Mouse (Mus musculus) forebrain, embryonic 10.5 days (tissue): ENCODE results near the gene Rrp36. TPM values are rescaled to one million over a fixed set of nuclear protein-coding genes. Genes with fewer than 3 reads are reported as not detected.

Source experiments
- DNase-seq: peaks from one replicate; pipeline ENCODE4 v3.0.0-alpha.2; 2017; ENCODE audit warnings: low spot score; ENCODE audit errors: extremely low spot score
- H3K27ac ChIP-seq: fragments of 300-500 bp; sonication (generic); 2 replicates; pipeline ENCODE4 v1.5.1; 2016; ENCODE audit warnings: mild to moderate bottlenecking
- H3K27me3 ChIP-seq: fragments of 300-500 bp; sonication (generic); 2 replicates; pipeline ENCODE4 v1.6.1; 2016; ENCODE audit warnings: mild to moderate bottlenecking; ENCODE audit not compliant: poor library complexity, severe bottlenecking
- H3K36me3 ChIP-seq: fragments of 300-500 bp; sonication (generic); replicated peaks from 2 replicates; pipeline ENCODE4 v1.6.1; 2016; ENCODE audit warnings: mild to moderate bottlenecking, moderate library complexity
- H3K4me1 ChIP-seq: fragments of 300-500 bp; sonication (generic); 2 replicates; pipeline ENCODE4 v1.6.1; 2016
- H3K4me3 ChIP-seq: fragments of 300-500 bp; sonication (generic); 2 replicates; pipeline ENCODE4 v1.5.1; 2016; ENCODE audit warnings: mild to moderate bottlenecking, moderate library complexity
- H3K9me3 ChIP-seq: fragments of 300-500 bp; sonication (generic); 2 replicates; pipeline ENCODE4 v1.6.1; 2016; ENCODE audit warnings: mild to moderate bottlenecking, moderate library complexity
- WGBS: fragments of 180-500 bp; shearing (Covaris S2); methylation state at CpG from one replicate; pipeline ENCODE4 v1.1.7; 2016; 5-methylcytosine and 5-hydroxymethylcytosine counted together
- polyA plus RNA-seq: library from polyadenylated mRNA; unstranded; fragments of >200 nt; fragmentation: Nextera tagmentation; extraction: Ambion mirVana; gene quantifications from 2 replicates; pipeline ENCODE4 v1.2.1, GENCODE M21; 2016

Gene Rrp36
- polyA plus RNA-seq, 1 experiment from 2014 or later: 70.1 TPM

GRCm38 (mm10) chr17:46651292-46651691 is 22.9 kb downstream of the Rrp36 start:
- no peaks in the 10 kb centered on the region for H3K9me3 ChIP-seq
- H3K36me3 ChIP-seq: peaks cover 62% of the 10 kb centered on the region
- H3K4me1 ChIP-seq: peaks cover 47% of the 10 kb centered on the region
- H3K27me3 ChIP-seq: no peaks in the 10 kb centered on the region
- 81% methylated on average over 17 of the region's 17 CpGs for WGBS
- H3K27ac ChIP-seq: peak overlapping the region; percentile 96
- no peak for DNase-seq
- H3K4me3 ChIP-seq: peak overlapping the region; percentile 72

- Histone ChIP-seq H3K4me1 (peaks cover 48% of the 10 kb centered on the region), H3K27ac (peak within 1 kb of the TSS; percentile 96), H3K9me3 (no peaks in the 10 kb centered on the region), H3K36me3 (peaks cover 54% of the 10 kb centered on the region), H3K4me3 (peak within 1 kb of the TSS; percentile 72), H3K27me3 (no peaks in the 10 kb centered on the region)
- DNase-seq: peak; percentile 90
- WGBS: under 1% methylated on average over 58 of the region's 58 CpGs
Measured at GRCm38 (mm10) chr17:46650232-46651031, 23.7 kb downstream of the Rrp36 start, which contains the start of gene Cul7. Gene Cul7 (plus strand): TSS chr17:46650337.

GRCm38 (mm10) chr17:46649811-46650210 is 24.3 kb downstream of the Rrp36 start:
- H3K4me1 ChIP-seq: peaks cover 54% of the 10 kb centered on the region
- H3K27me3 ChIP-seq: no peaks in the 10 kb centered on the region
- WGBS: 40% methylated on average over 15 of the region's 15 CpGs
- peak overlapping the region; percentile 72 for H3K4me3 ChIP-seq
- H3K36me3 ChIP-seq: peaks cover 49% of the 10 kb centered on the region
- DNase-seq: no peak
- peak overlapping the region; percentile 96 for H3K27ac ChIP-seq
- H3K9me3 ChIP-seq: no peaks in the 10 kb centered on the region

GRCm38 (mm10) chr17:46648436-46648835 is 25.7 kb downstream of the Rrp36 start:
- no peak overlapping the region for H3K4me3 ChIP-seq
- WGBS: 90% methylated on average over 9 of the region's 9 CpGs
- no peak for DNase-seq
- peaks cover 62% of the 10 kb centered on the region for H3K4me1 ChIP-seq
- no peaks in the 10 kb centered on the region for H3K27me3 ChIP-seq
- H3K9me3 ChIP-seq: no peaks in the 10 kb centered on the region
- H3K36me3 ChIP-seq: peaks cover 35% of the 10 kb centered on the region
- no peak overlapping the region for H3K27ac ChIP-seq

- peak overlapping the region; percentile 87 for H3K4me3 ChIP-seq
- peaks cover 56% of the 10 kb centered on the region for H3K4me1 ChIP-seq
- WGBS: 89% methylated on average over 7 of the region's 7 CpGs
Measured at GRCm38 (mm10) chr17:46647279-46647678, 26.9 kb downstream of the Rrp36 start.

GRCm38 (mm10) chr17:46646322-46646662 is 27.9 kb downstream of the Rrp36 start:
- WGBS: under 1% methylated on average over 19 of the region's 19 CpGs
- H3K4me1 ChIP-seq: peaks cover 46% of the 10 kb centered on the region

More at GRCm38 (mm10) chr17:46647279-46647678, 26.9 kb downstream of the Rrp36 start:
- DNase-seq: no peak
- H3K36me3 ChIP-seq: peaks cover 23% of the 10 kb centered on the region
- H3K27me3 ChIP-seq: no peaks in the 10 kb centered on the region
- H3K27ac ChIP-seq: no peak overlapping the region
- H3K9me3 ChIP-seq: no peaks in the 10 kb centered on the region

GRCm38 (mm10) chr17:46645561-46646321 is 28.4 kb downstream of the Rrp36 start, which contains the start of the genes Klc4 and Mrpl2:
Gene Klc4 (minus strand): TSS chr17:46646022.
Gene Mrpl2 (plus strand): TSS chr17:46646229.
- DNase-seq: peak; percentile 100
- H3K27me3 ChIP-seq: no peaks in the 10 kb centered on the region
- 1% methylated on average over 53 of the region's 53 CpGs for WGBS
- peaks cover 33% of the 10 kb centered on the region for H3K36me3 ChIP-seq
- H3K4me1 ChIP-seq: peaks cover 40% of the 10 kb centered on the region
- peak within 1 kb of the TSS; percentile 87 for H3K4me3 ChIP-seq
- peak within 1 kb of the TSS; percentile 92 for H3K27ac ChIP-seq
- no peaks in the 10 kb centered on the region for H3K9me3 ChIP-seq

More at GRCm38 (mm10) chr17:46646322-46646662, 27.9 kb downstream of the Rrp36 start:
- no peaks in the 10 kb centered on the region for H3K9me3 ChIP-seq
- DNase-seq: no peak
- peak overlapping the region; percentile 92 for H3K27ac ChIP-seq
- H3K27me3 ChIP-seq: no peaks in the 10 kb centered on the region
- peak overlapping the region; percentile 87 for H3K4me3 ChIP-seq
- peaks cover 27% of the 10 kb centered on the region for H3K36me3 ChIP-seq

- no peaks in the 10 kb centered on the region for H3K27me3 ChIP-seq
- DNase-seq: no peak
- H3K27ac ChIP-seq: peak overlapping the region; percentile 92
- H3K36me3 ChIP-seq: peaks cover 40% of the 10 kb centered on the region
- H3K4me3 ChIP-seq: peak overlapping the region; percentile 87
- H3K9me3 ChIP-seq: no peaks in the 10 kb centered on the region
- H3K4me1 ChIP-seq: peaks cover 34% of the 10 kb centered on the region
- WGBS: 7% methylated on average over 11 of the region's 11 CpGs
Measured at GRCm38 (mm10) chr17:46644916-46645475, 29.2 kb downstream of the Rrp36 start.

- DNase-seq: no peak
- Histone ChIP-seq H3K4me1 (peaks cover 32% of the 10 kb centered on the region), H3K27ac (no peak overlapping the region), H3K27me3 (no peaks in the 10 kb centered on the region), H3K36me3 (peaks cover 46% of the 10 kb centered on the region), H3K4me3 (peak overlapping the region; percentile 87; the same call in 1 of the 2 replicates), H3K9me3 (no peaks in the 10 kb centered on the region)
- WGBS: 89% methylated on average over 12 of the region's 12 CpGs
Measured at GRCm38 (mm10) chr17:46644152-46644805, 29.9 kb downstream of the Rrp36 start.

- no peak overlapping the region for H3K27ac ChIP-seq
- peaks cover 32% of the 10 kb centered on the region for H3K36me3 ChIP-seq
- H3K27me3 ChIP-seq: no peaks in the 10 kb centered on the region
- H3K9me3 ChIP-seq: no peaks in the 10 kb centered on the region
- H3K4me1 ChIP-seq: peaks cover 29% of the 10 kb centered on the region
- no peak for DNase-seq
- WGBS: 91% methylated on average over 17 of the region's 17 CpGs
- H3K4me3 ChIP-seq: no peak overlapping the region
Measured at GRCm38 (mm10) chr17:46642060-46642459, 32.1 kb downstream of the Rrp36 start.

- 75% methylated on average over 9 of the region's 9 CpGs for WGBS
- H3K9me3 ChIP-seq: no peaks in the 10 kb centered on the region
- no peak for DNase-seq
- H3K27me3 ChIP-seq: no peaks in the 10 kb centered on the region
- H3K4me3 ChIP-seq: 0 out of 2 replicates have a peak overlapping the region, but pooled peaks have one; percentile 2
- H3K4me1 ChIP-seq: peaks cover 23% of the 10 kb centered on the region
- H3K36me3 ChIP-seq: peaks cover 41% of the 10 kb centered on the region
- no peak overlapping the region for H3K27ac ChIP-seq
Measured at GRCm38 (mm10) chr17:46639929-46640328, 34.2 kb downstream of the Rrp36 start.

GRCm38 (mm10) chr17:46636831-46637523 is 37.2 kb downstream of the Rrp36 start:
- 28% methylated on average over 15 of the region's 15 CpGs for WGBS
- peaks cover 60% of the 10 kb centered on the region for H3K36me3 ChIP-seq
- peak overlapping the region; percentile 22 for H3K4me3 ChIP-seq
- no peak for DNase-seq
- peaks cover 13% of the 10 kb centered on the region for H3K4me1 ChIP-seq
- H3K9me3 ChIP-seq: no peaks in the 10 kb centered on the region
- peak overlapping the region; percentile 75 for H3K27ac ChIP-seq
- H3K27me3 ChIP-seq: no peaks in the 10 kb centered on the region
